Mouse (Mus musculus) liver, adult 2 months (tissue): ENCODE measurements at regions not wholly inside any gene's neighbourhood (a gene's known extent, or its start where the extent isn't known, plus 50 kb on each side); places are given as distances from the start of the nearest gene placed in this dataset.

Experiments
- DNase-seq: peaks from one replicate; pipeline ENCODE4 v3.0.0-alpha.2; 2011; ENCODE audit warnings: low read depth, low spot score; ENCODE audit errors: extremely low read depth
- H3K27ac ChIP-seq: fragments of 200-500 bp; replicated peaks from 2 replicates; pipeline ENCODE4 v1.5.1; 2012; ENCODE audit warnings: low read depth, mild to moderate bottlenecking, control low read depth, inconsistent platforms, low read length; ENCODE audit not compliant: insufficient read depth
- H3K27me3 ChIP-seq: fragments of 200-500 bp; 2 replicates; pipeline ENCODE4 v1.6.1; 2012; ENCODE audit warnings: mild to moderate bottlenecking, moderate library complexity, low read length, inconsistent platforms; ENCODE audit not compliant: control insufficient read depth, insufficient read depth
- H3K36me3 ChIP-seq: fragments of 200-500 bp; 2 replicates; pipeline ENCODE4 v1.6.1; 2012; ENCODE audit warnings: low read length, inconsistent platforms; ENCODE audit not compliant: control insufficient read depth, insufficient read depth
- H3K4me1 ChIP-seq: fragments of 200-500 bp; 2 replicates; pipeline ENCODE4 v1.6.1; 2011; ENCODE audit warnings: low read length; ENCODE audit not compliant: control insufficient read depth, insufficient read depth
- H3K4me3 ChIP-seq: fragments of 200-500 bp; 2 replicates; pipeline ENCODE4 v1.5.1; 2011; ENCODE audit warnings: low read depth, mild to moderate bottlenecking, control low read depth, low read length, moderate library complexity; ENCODE audit not compliant: insufficient read depth
- H3K79me2 ChIP-seq: fragments of 200-500 bp; 2 replicates; pipeline ENCODE4 v1.6.1; 2012; ENCODE audit warnings: inconsistent platforms, mild to moderate bottlenecking, low read length, moderate library complexity; ENCODE audit not compliant: control insufficient read depth, insufficient read depth
- H3K9ac ChIP-seq: fragments of 200-500 bp; 2 replicates; pipeline ENCODE4 v1.6.1; 2012; ENCODE audit warnings: low read depth, mild to moderate bottlenecking, control low read depth, inconsistent platforms, low read length
- CTCF ChIP-seq: fragments of 200-500 bp; IDR thresholded peaks from 2 replicates; pipeline ENCODE4 v1.5.1; 2011; ENCODE audit warnings: low read depth, low read length, control low read depth
- POLR2A ChIP-seq: fragments of 200-500 bp; IDR thresholded peaks from 2 replicates; pipeline ENCODE4 v1.6.1; 2011; ENCODE audit warnings: low read length, control low read depth; ENCODE audit not compliant: insufficient read depth; ENCODE audit errors: extremely low read depth
- WGBS: fragments of 180-500 bp; shearing (Covaris S2); methylation state at CpG from one replicate; pipeline ENCODE4 v1.1.7; 2018; 5-methylcytosine and 5-hydroxymethylcytosine counted together

DNA sequence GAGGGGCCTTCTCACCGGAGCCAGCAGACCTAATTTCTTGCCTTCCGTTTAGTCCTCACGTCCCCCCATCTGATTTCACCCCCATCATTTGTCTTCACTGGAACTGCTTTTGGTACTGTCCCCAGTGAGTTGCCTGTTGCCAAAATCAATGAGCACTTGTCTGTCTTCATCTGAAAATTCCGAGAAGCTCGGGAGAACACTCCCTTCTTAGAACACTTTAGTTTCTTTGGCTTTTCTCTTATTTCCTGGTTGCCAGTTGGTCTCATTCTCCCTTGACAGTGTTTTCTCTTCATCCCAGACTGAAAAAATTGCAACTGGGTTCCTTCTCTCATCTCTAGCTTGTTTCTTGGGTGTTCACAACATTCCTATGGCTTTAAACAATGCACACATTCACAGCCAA lies 305.2 kb upstream of the Gm9747 start:
- TF ChIP-seq CTCF (no peak), POLR2A (no peak)
- Histone ChIP-seq H3K9ac (no peak overlapping the region), H3K36me3 (no peaks in the 10 kb centered on the region), H3K27me3 (no peaks in the 10 kb centered on the region), H3K79me2 (no peaks in the 10 kb centered on the region), H3K4me1 (no peaks in the 10 kb centered on the region; the same call in 1 of the 2 replicates), H3K4me3 (no peak overlapping the region), H3K27ac (no peak overlapping the region)
- WGBS: 38% methylated on average over 5 of the region's 5 CpGs
- DNase-seq: peak; percentile 23

DNA sequence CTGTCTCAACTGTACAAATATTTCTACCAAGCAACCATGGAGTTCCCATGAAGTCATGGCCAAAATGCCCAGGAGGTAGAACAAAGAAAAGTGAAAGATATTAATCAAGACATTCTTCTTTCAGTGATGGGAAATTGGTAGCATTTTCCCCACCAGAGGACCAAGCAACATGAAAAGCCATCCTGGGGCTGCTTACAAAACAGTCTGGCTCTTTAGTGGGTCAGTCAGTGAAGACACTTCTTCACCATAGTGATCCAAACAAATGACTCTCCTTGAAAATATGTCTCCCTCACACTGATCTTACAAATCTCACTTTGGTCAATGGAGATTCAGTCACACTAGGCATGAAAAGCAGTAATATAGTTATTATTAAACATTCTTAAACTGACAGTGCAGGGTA lies 299.8 kb upstream of the Gm9747 start:
- TF ChIP-seq POLR2A: no peak
- no peak for TF ChIP-seq CTCF
- Histone ChIP-seq H3K79me2 (no peaks in the 10 kb centered on the region), H3K9ac (no peak overlapping the region), H3K36me3 (no peaks in the 10 kb centered on the region), H3K4me1 (no peaks in the 10 kb centered on the region), H3K27me3 (no peaks in the 10 kb centered on the region), H3K4me3 (no peak overlapping the region), H3K27ac (no peak overlapping the region)
- DNase-seq: no peak

DNA sequence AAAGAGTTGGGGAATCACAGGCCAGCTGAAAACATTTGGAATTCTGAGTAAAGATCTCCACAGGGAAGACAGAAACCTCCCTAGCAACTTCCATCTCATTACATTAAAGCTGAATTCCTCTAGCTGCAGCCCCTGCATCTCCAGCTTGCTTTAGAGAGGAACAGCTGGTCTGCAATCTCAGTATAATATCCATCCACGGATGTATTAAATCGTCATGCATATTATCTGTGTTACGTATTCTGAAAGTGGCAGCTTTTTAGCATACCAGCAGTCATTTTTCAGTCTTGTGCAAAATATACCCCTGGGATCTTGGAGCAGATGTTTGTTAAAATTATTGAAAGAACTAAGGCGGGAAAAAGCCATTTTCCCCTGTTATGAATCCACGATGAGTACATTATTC lies 287.7 kb upstream of the Gm9747 start:
- no peak overlapping the region for H3K9ac ChIP-seq
- no peaks in the 10 kb centered on the region for H3K79me2 ChIP-seq
- H3K27ac ChIP-seq: no peak overlapping the region
- H3K27me3 ChIP-seq: no peaks in the 10 kb centered on the region
- no peaks in the 10 kb centered on the region for H3K36me3 ChIP-seq
- TF ChIP-seq POLR2A: no peak
- no peak for TF ChIP-seq CTCF
- DNase-seq: no peak
- peaks cover 9% of the 10 kb centered on the region for H3K4me1 ChIP-seq
- 92% methylated on average over 5 of the region's 5 CpGs for WGBS
- H3K4me3 ChIP-seq: no peak overlapping the region

DNA sequence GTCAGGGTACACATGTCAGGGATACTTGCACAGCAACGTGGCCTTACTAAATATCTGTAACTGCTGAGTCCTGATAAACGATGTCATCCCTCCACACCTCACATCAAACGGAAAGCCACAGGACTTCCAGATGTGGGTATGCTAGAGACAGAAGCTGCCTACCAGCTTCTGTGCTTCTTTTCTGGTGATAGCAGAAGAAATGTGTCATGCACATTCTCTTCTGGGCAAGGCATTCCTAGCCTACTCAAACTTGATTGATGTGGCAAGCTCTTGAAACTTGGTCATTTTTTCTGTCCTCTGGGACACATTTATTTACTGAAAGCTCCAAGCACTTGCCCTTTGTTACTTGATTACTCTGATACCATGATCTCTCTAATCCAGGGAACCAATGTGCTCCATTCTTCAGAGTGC lies 282.8 kb upstream of the Gm9747 start:
- no peaks in the 10 kb centered on the region for H3K27me3 ChIP-seq
- no peaks in the 10 kb centered on the region for H3K79me2 ChIP-seq
- H3K4me1 ChIP-seq: peaks cover 11% of the 10 kb centered on the region
- H3K27ac ChIP-seq: peak overlapping the region; percentile 10; the same call in 1 of the 2 replicates
- H3K9ac ChIP-seq: no peak overlapping the region
- no peaks in the 10 kb centered on the region for H3K36me3 ChIP-seq
- WGBS: 14% methylated on average over 3 of the region's 3 CpGs
- H3K4me3 ChIP-seq: no peak overlapping the region
- TF ChIP-seq CTCF (no peak), POLR2A (no peak)
- DNase-seq: peak; percentile 91

DNA sequence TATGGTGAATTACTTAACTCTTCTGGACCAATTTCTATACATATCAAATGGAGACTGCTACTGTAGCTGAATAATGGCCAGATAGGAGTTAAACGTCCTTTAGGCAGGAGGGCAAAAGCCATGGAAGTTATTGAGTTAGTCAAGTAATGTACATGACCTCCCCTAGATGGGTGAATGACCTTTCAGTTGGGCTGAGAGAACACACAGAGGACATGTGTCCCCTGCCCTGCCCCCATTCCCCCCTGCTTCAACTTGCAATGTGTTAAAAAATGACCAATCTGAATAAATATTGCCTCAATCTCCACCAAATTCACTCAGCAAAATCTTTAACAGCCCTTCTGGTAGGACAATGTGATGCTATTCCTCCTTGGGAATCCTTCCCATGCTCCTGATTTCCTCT lies 282.1 kb upstream of the Gm9747 start:
- peak; percentile 86 for DNase-seq
- H3K4me1 ChIP-seq: peaks cover 11% of the 10 kb centered on the region
- 5% methylated on average over 1 of the region's 1 CpGs for WGBS
- H3K27ac ChIP-seq: no peak overlapping the region
- no peaks in the 10 kb centered on the region for H3K27me3 ChIP-seq
- no peaks in the 10 kb centered on the region for H3K36me3 ChIP-seq
- no peaks in the 10 kb centered on the region for H3K79me2 ChIP-seq
- H3K9ac ChIP-seq: no peak overlapping the region
- no peak for TF ChIP-seq CTCF
- no peak for TF ChIP-seq POLR2A
- no peak overlapping the region for H3K4me3 ChIP-seq

- TF ChIP-seq POLR2A (no peak), CTCF (no peak)
- Histone ChIP-seq H3K36me3 (no peaks in the 10 kb centered on the region), H3K27me3 (no peaks in the 10 kb centered on the region), H3K9ac (no peak overlapping the region), H3K79me2 (no peaks in the 10 kb centered on the region), H3K4me1 (peaks cover 11% of the 10 kb centered on the region), H3K4me3 (no peak overlapping the region), H3K27ac (no peak overlapping the region)
- peak; percentile 37 for DNase-seq
- WGBS: 81% methylated on average over 4 of the region's 4 CpGs
Measured at GRCm38 (mm10) chr1:81951493-81952011, 281.4 kb upstream of the Gm9747 start.
